Mouse (Mus musculus): ENCODE measurements around the gene Stn1. TPM values are rescaled to one million over a fixed set of nuclear protein-coding genes. Genes with fewer than 3 reads are reported as not detected.

The Stn1 gene
- polyA plus RNA-seq, 1 experiment: 12.0 TPM

- no peak for DNase-seq (ENCODE audit: low read depth, low spot score)
- 93% methylated on average over 3 of the region's 3 CpGs for WGBS
Observed at GRCm38 (mm10) chr19:47489233-47489632, 48.1 kb downstream of the Stn1 start.

- DNase-seq (ENCODE audit: low read depth, low spot score): no peak
- WGBS: 40% methylated on average over 4 of the region's 4 CpGs
Observed at GRCm38 (mm10) chr19:47488250-47488649, 49.1 kb downstream of the Stn1 start.

GRCm38 (mm10) chr19:47487572-47487971 is 49.7 kb downstream of the Stn1 start:
- DNase-seq (ENCODE audit: low read depth, low spot score): no peak
- WGBS: 51% methylated on average over 9 of the region's 9 CpGs

GRCm38 (mm10) chr19:47485997-47486566 is 51.2 kb downstream of the Stn1 start:
- 35% methylated on average over 9 of the region's 9 CpGs for WGBS
- no peak for DNase-seq (ENCODE audit: low read depth, low spot score)

- WGBS: 72% methylated on average over 3 of the region's 3 CpGs
Observed at GRCm38 (mm10) chr19:47484110-47484509, 53.2 kb downstream of the Stn1 start.

GRCm38 (mm10) chr19:47483346-47483745 is 54.0 kb downstream of the Stn1 start:
- 45% methylated on average over 3 of the region's 3 CpGs for WGBS
- DNase-seq (ENCODE audit: low read depth, low spot score): no peak

More at GRCm38 (mm10) chr19:47484110-47484509, 53.2 kb downstream of the Stn1 start:
- no peak for DNase-seq (ENCODE audit: low read depth, low spot score)

- no peak for DNase-seq (ENCODE audit: low read depth, low spot score)
- 84% methylated on average over 3 of the region's 3 CpGs for WGBS
Observed at GRCm38 (mm10) chr19:47473453-47473852, 63.9 kb downstream of the Stn1 start.

- no peak for DNase-seq (ENCODE audit: low read depth, low spot score)
- 62% methylated on average over 15 of the region's 15 CpGs for WGBS
Observed at GRCm38 (mm10) chr19:47472881-47473400, 64.4 kb downstream of the Stn1 start.

GRCm38 (mm10) chr19:47471808-47472207 is 65.5 kb downstream of the Stn1 start:
- no peak for DNase-seq (ENCODE audit: low read depth, low spot score)
- 74% methylated on average over 4 of the region's 4 CpGs for WGBS

- WGBS: 41% methylated on average over 3 of the region's 3 CpGs
- DNase-seq (ENCODE audit: low read depth, low spot score): no peak
Observed at GRCm38 (mm10) chr19:47468750-47469149, 68.6 kb downstream of the Stn1 start.

- DNase-seq (ENCODE audit: low read depth, low spot score): no peak
- 76% methylated on average over 8 of the region's 8 CpGs for WGBS
Observed at GRCm38 (mm10) chr19:47466775-47467174, 70.5 kb downstream of the Stn1 start.

GRCm38 (mm10) chr19:47465467-47465866 is 71.8 kb downstream of the Stn1 start:
- 55% methylated on average over 9 of the region's 9 CpGs for WGBS
- DNase-seq (ENCODE audit: low read depth, low spot score): no peak

- DNase-seq (ENCODE audit: low read depth, low spot score): no peak
- 3% methylated on average over 68 of the region's 70 CpGs for WGBS
Observed at GRCm38 (mm10) chr19:47464304-47465241, 72.7 kb downstream of the Stn1 start, which contains the start of gene Sh3pxd2a. Sh3pxd2a (minus strand) TSS chr19:47464401.

GRCm38 (mm10) chr19:47463636-47464303 is 73.5 kb downstream of the Stn1 start:
- under 1% methylated on average over 45 of the region's 46 CpGs for WGBS
- peak; percentile 44 for DNase-seq (ENCODE audit: low read depth, low spot score)

GRCm38 (mm10) chr19:47463206-47463605 is 74.1 kb downstream of the Stn1 start:
- no peak for DNase-seq (ENCODE audit: low read depth, low spot score)
- WGBS: 7% methylated on average over 13 of the region's 13 CpGs

- no peak for DNase-seq (ENCODE audit: low read depth, low spot score)
- WGBS: 61% methylated on average over 6 of the region's 6 CpGs
Observed at GRCm38 (mm10) chr19:47462725-47463124, 74.6 kb downstream of the Stn1 start.

GRCm38 (mm10) chr19:47461838-47462237 is 75.5 kb downstream of the Stn1 start:
- 94% methylated on average over 3 of the region's 3 CpGs for WGBS
- DNase-seq (ENCODE audit: low read depth, low spot score): no peak

GRCm38 (mm10) chr19:47461386-47461785 is 75.9 kb downstream of the Stn1 start:
- DNase-seq (ENCODE audit: low read depth, low spot score): no peak
- 78% methylated on average over 9 of the region's 9 CpGs for WGBS

- WGBS: 45% methylated on average over 19 of the region's 19 CpGs
Observed at GRCm38 (mm10) chr19:47460120-47460960, 77.0 kb downstream of the Stn1 start.

More at GRCm38 (mm10) chr19:47460120-47460960, 77.0 kb downstream of the Stn1 start:
- no peak for DNase-seq (ENCODE audit: low read depth, low spot score)

Data from large intestine, adult 2 months (tissue).